10 mouse cellular contexts compared by ENCODE assay signal in the genomic region with DNA sequence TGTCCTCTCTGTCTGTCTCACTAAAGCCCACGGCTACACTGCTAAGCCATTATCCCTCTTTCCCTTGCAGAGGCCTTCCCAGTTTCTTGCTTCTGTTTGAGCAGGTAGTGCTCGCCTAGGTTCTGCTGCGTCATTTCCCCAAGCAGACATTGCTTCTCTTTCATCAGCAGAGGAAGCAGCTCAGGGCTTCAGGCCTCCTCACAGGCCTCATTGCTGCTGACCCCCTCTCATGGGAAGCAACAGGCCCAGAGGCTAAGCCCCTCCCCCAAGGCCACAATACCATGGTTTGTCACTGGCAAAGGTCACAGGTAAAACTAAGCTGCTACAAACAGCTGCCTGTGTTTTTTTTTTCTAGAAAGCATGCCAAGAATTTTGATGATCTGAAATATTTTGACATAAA. TPM values are rescaled to one million over a fixed set of nuclear protein-coding genes. Genes with fewer than 3 reads are reported as not detected.
DNase-seq lines count a peak whose midpoint lies in the region; ATAC-seq lines count a peak whose summit lies in the region.
"Had no signal": no experiment of that assay in that cellular context is flagged by ENCODE, and none has a peak within 500 bp of the region (broad histone marks: within the 10 kb centered on the region; RNA-seq: fewer than 3 reads in every experiment).

No protein-coding gene starts in this region.

- DNase-seq in midbrain, embryonic 14.5 days, result no peak
- peak; percentile 8 for DNase-seq in forebrain, embryonic 14.5 days (ENCODE audit: low spot score)
- peak; percentile 46 for DNase-seq in thymus, postnatal 4 days
- no peak for DNase-seq in adrenal gland, postnatal 10 days
- DNase-seq in spleen, adult 18-20 months, result no peak
- DNase-seq: gastrocnemius, postnatal 36 days; lung, postnatal 36 days had no signal

- no peak overlapping the region for H3K4me2 ChIP-seq in midbrain, embryonic 13.5 days (replicated peaks)
- H3K4me2 ChIP-seq in midbrain, embryonic 14.5 days (ENCODE audit: low read length), result no peak overlapping the region
- no peak overlapping the region for H3K4me2 ChIP-seq in forebrain, embryonic 14.5 days (ENCODE audit: low read length)
- no peak overlapping the region for H3K4me2 ChIP-seq in limb, embryonic 15.5 days

- no peaks in the 10 kb centered on the region for H3K36me3 ChIP-seq in midbrain, embryonic 13.5 days
- H3K36me3 ChIP-seq in midbrain, embryonic 14.5 days (ENCODE audit: control insufficient read depth, insufficient read depth, low read length), result no peaks in the 10 kb centered on the region
- H3K36me3 ChIP-seq in forebrain, embryonic 14.5 days (ENCODE audit: control insufficient read depth, insufficient read depth, low read length), result no peaks in the 10 kb centered on the region
- H3K36me3 ChIP-seq in limb, embryonic 15.5 days, result no peaks in the 10 kb centered on the region

- H3K4me3 ChIP-seq in midbrain, embryonic 13.5 days (replicated peaks), result no peak overlapping the region
- no peak overlapping the region for H3K4me3 ChIP-seq in midbrain, embryonic 14.5 days (replicated peaks; ENCODE audit: low read depth, low read length)
- H3K4me3 ChIP-seq in forebrain, embryonic 14.5 days (ENCODE audit: low read depth, low read length), result no peak overlapping the region
- no peak overlapping the region for H3K4me3 ChIP-seq in limb, embryonic 15.5 days

- ATAC-seq in midbrain, embryonic 13.5 days, result no peak
- no peak for ATAC-seq in midbrain, embryonic 14.5 days (ENCODE audit: low FRiP score, low TSS enrichment)
- ATAC-seq in forebrain, embryonic 14.5 days, result no peak
- ATAC-seq in limb, embryonic 15.5 days (ENCODE audit: insufficient number of reproducible peaks, low FRiP score, low TSS enrichment, low read depth), result no peak

- H3K9me3 ChIP-seq in midbrain, embryonic 13.5 days, result no peaks in the 10 kb centered on the region
- no peaks in the 10 kb centered on the region for H3K9me3 ChIP-seq in midbrain, embryonic 14.5 days (ENCODE audit: control insufficient read depth, low read length)
- no peaks in the 10 kb centered on the region for H3K9me3 ChIP-seq in forebrain, embryonic 14.5 days (replicated peaks; ENCODE audit: control insufficient read depth, low read length)
- no peaks in the 10 kb centered on the region for H3K9me3 ChIP-seq in limb, embryonic 15.5 days

- H3K27me3 ChIP-seq in midbrain, embryonic 13.5 days, result no peaks in the 10 kb centered on the region
- H3K27me3 ChIP-seq in midbrain, embryonic 14.5 days (ENCODE audit: control insufficient read depth, insufficient read depth, low read length), result no peaks in the 10 kb centered on the region
- H3K27me3 ChIP-seq in forebrain, embryonic 14.5 days (replicated peaks; ENCODE audit: control insufficient read depth, insufficient read depth, low read length), result no peaks in the 10 kb centered on the region
- no peaks in the 10 kb centered on the region for H3K27me3 ChIP-seq in limb, embryonic 15.5 days

- H3K4me1 ChIP-seq in midbrain, embryonic 13.5 days (replicated peaks), result 0 out of 2 replicates have a peak, but pooled peaks cover 5% of the 10 kb centered on the region
- no peaks in the 10 kb centered on the region for H3K4me1 ChIP-seq in midbrain, embryonic 14.5 days (ENCODE audit: control insufficient read depth, insufficient read depth, low read length)
- no peaks in the 10 kb centered on the region for H3K4me1 ChIP-seq in forebrain, embryonic 14.5 days (ENCODE audit: control insufficient read depth, insufficient read depth, low read length)
- peaks cover 25% of the 10 kb centered on the region for H3K4me1 ChIP-seq in limb, embryonic 15.5 days

- H3K9ac ChIP-seq in midbrain, embryonic 13.5 days (replicated peaks), result no peak overlapping the region
- no peak overlapping the region for H3K9ac ChIP-seq in midbrain, embryonic 14.5 days (replicated peaks; ENCODE audit: low read length)
- no peak overlapping the region for H3K9ac ChIP-seq in forebrain, embryonic 14.5 days (ENCODE audit: low read length)
- H3K9ac ChIP-seq in limb, embryonic 15.5 days, result no peak overlapping the region

- 59% methylated on average over 3 of the region's 3 CpGs for WGBS in midbrain, embryonic 13.5 days
- WGBS in midbrain, embryonic 14.5 days, result 61% methylated on average over 3 of the region's 3 CpGs
- 61% methylated on average over 3 of the region's 3 CpGs for WGBS in forebrain, embryonic 14.5 days
- 29% methylated on average over 3 of the region's 3 CpGs for WGBS in limb, embryonic 15.5 days

- H3K27ac ChIP-seq in midbrain, embryonic 13.5 days, result peak overlapping the region; percentile 32; the same call in 1 of the 2 replicates
- H3K27ac ChIP-seq in midbrain, embryonic 14.5 days (replicated peaks; ENCODE audit: low read depth, low read length), result no peak overlapping the region
- H3K27ac ChIP-seq in forebrain, embryonic 14.5 days (ENCODE audit: low read depth, low read length), result no peak overlapping the region
- peak overlapping the region; percentile 30; the same call in 1 of the 2 replicates for H3K27ac ChIP-seq in limb, embryonic 15.5 days

RNA-seq across cellular contexts. Expression of a gene that starts 4.8 kb away (rescaled TPM):
- polyA plus RNA-seq in midbrain, embryonic 13.5 days (2015; fragmentation: Nextera tagmentation; extraction: Ambion mirVana), result 0.08 and 0.16 TPM in 2 replicates
- not detected in 2 replicates for polyA plus RNA-seq in midbrain, embryonic 14.5 days (2014; fragmentation: Nextera tagmentation; extraction: Ambion mirVana)
- 0.14 TPM in 1 of 2 replicates, not detected in the other for polyA plus RNA-seq in forebrain, embryonic 14.5 days (2014; fragmentation: Nextera tagmentation; extraction: Ambion mirVana)
- polyA plus RNA-seq in limb, embryonic 15.5 days (2015; fragmentation: Nextera tagmentation; extraction: Ambion mirVana), result 2.9 and 3.9 TPM in 2 replicates
- total RNA-seq in adrenal gland, postnatal 10 days (2021), result 1 to 10 TPM; 5.9 to 7.5 TPM

RNA-seq across cellular contexts. Expression of a gene that starts 17.5 kb away (rescaled TPM):
- polyA plus RNA-seq in midbrain, embryonic 13.5 days (2015; fragmentation: Nextera tagmentation; extraction: Ambion mirVana), result 0.35 and 0.40 TPM in 2 replicates
- polyA plus RNA-seq in midbrain, embryonic 14.5 days (2014; fragmentation: Nextera tagmentation; extraction: Ambion mirVana), result 0.14 and 0.34 TPM in 2 replicates
- polyA plus RNA-seq in forebrain, embryonic 14.5 days (2014; fragmentation: Nextera tagmentation; extraction: Ambion mirVana), result 1.1 and 1.5 TPM in 2 replicates
- polyA plus RNA-seq in limb, embryonic 15.5 days (2015; fragmentation: Nextera tagmentation; extraction: Ambion mirVana), result 0.56 and 0.62 TPM in 2 replicates
- total RNA-seq in adrenal gland, postnatal 10 days (2021), result under 1 TPM; 0.27 to 0.51 TPM
- polyA plus RNA-seq: small intestine, adult 2 months had no signal

RNA-seq across cellular contexts. Expression of a gene that starts 22.9 kb away (rescaled TPM):
- 2.7 TPM in 2 replicates for polyA plus RNA-seq in midbrain, embryonic 13.5 days (2015; fragmentation: Nextera tagmentation; extraction: Ambion mirVana)
- 0.65 and 3.5 TPM in 2 replicates for polyA plus RNA-seq in midbrain, embryonic 14.5 days (2014; fragmentation: Nextera tagmentation; extraction: Ambion mirVana)
- polyA plus RNA-seq in forebrain, embryonic 14.5 days (2014; fragmentation: Nextera tagmentation; extraction: Ambion mirVana), result 5.0 and 9.4 TPM in 2 replicates
- 350 and 381 TPM in 2 replicates for polyA plus RNA-seq in limb, embryonic 15.5 days (2015; fragmentation: Nextera tagmentation; extraction: Ambion mirVana)
- total RNA-seq in adrenal gland, postnatal 10 days (2021), result 100 to 1,000 TPM; 187 to 232 TPM

RNA-seq across cellular contexts. Expression of a gene that starts 24.7 kb away (rescaled TPM):
- 89.8 and 92.5 TPM in 2 replicates for polyA plus RNA-seq in midbrain, embryonic 13.5 days (2015; fragmentation: Nextera tagmentation; extraction: Ambion mirVana)
- 65.6 and 88.1 TPM in 2 replicates for polyA plus RNA-seq in midbrain, embryonic 14.5 days (2014; fragmentation: Nextera tagmentation; extraction: Ambion mirVana)
- 65.3 and 76.5 TPM in 2 replicates for polyA plus RNA-seq in forebrain, embryonic 14.5 days (2014; fragmentation: Nextera tagmentation; extraction: Ambion mirVana)
- polyA plus RNA-seq in limb, embryonic 15.5 days (2015; fragmentation: Nextera tagmentation; extraction: Ambion mirVana), result 90.4 and 90.9 TPM in 2 replicates
- total RNA-seq in adrenal gland, postnatal 10 days (2021), result 10 to 100 TPM; 82.5 to 86.5 TPM

RNA-seq across cellular contexts. Expression of a gene that starts 25.3 kb away (rescaled TPM):
- polyA plus RNA-seq in midbrain, embryonic 13.5 days (2015; fragmentation: Nextera tagmentation; extraction: Ambion mirVana), result 1.4 and 1.7 TPM in 2 replicates
- polyA plus RNA-seq in midbrain, embryonic 14.5 days (2014; fragmentation: Nextera tagmentation; extraction: Ambion mirVana), result 1.2 and 1.6 TPM in 2 replicates
- polyA plus RNA-seq in forebrain, embryonic 14.5 days (2014; fragmentation: Nextera tagmentation; extraction: Ambion mirVana), result 0.86 and 1.2 TPM in 2 replicates
- polyA plus RNA-seq in limb, embryonic 15.5 days (2015; fragmentation: Nextera tagmentation; extraction: Ambion mirVana), result 1.1 and 1.4 TPM in 2 replicates
- under 1 TPM; 0.73 to 0.75 TPM for total RNA-seq in adrenal gland, postnatal 10 days (2021)

Comparison
In these comparisons a context has a peak if more than half of its experiments do, and no peak if none do; other contexts are left out.
1. H3K27ac ChIP-seq: peak in midbrain, embryonic 13.5 days (single experiment) and limb, embryonic 15.5 days (single experiment); none in midbrain, embryonic 14.5 days (single experiment) and forebrain, embryonic 14.5 days (single experiment).
2. DNase-seq: peak in forebrain, embryonic 14.5 days (single experiment) and thymus, postnatal 4 days (single experiment); none in midbrain, embryonic 14.5 days (single experiment), adrenal gland, postnatal 10 days (single experiment) and spleen, adult 18-20 months (0 of 2).
3. RNA of a gene that starts 22.9 kb away (polyA plus RNA-seq): 350 to 381 TPM in limb, embryonic 15.5 days; 5.0 to 9.4 TPM in forebrain, embryonic 14.5 days, 0.65 to 3.5 TPM in midbrain, embryonic 14.5 days and 2.7 TPM in midbrain, embryonic 13.5 days; every median in the first group is over 10 times any median in the second.